Mouse (Mus musculus): ENCODE measurements around the gene Dydc2.
A peak's percentile ranks its signal among the peaks of the same experiment; 100 is the strongest.

DNA sequence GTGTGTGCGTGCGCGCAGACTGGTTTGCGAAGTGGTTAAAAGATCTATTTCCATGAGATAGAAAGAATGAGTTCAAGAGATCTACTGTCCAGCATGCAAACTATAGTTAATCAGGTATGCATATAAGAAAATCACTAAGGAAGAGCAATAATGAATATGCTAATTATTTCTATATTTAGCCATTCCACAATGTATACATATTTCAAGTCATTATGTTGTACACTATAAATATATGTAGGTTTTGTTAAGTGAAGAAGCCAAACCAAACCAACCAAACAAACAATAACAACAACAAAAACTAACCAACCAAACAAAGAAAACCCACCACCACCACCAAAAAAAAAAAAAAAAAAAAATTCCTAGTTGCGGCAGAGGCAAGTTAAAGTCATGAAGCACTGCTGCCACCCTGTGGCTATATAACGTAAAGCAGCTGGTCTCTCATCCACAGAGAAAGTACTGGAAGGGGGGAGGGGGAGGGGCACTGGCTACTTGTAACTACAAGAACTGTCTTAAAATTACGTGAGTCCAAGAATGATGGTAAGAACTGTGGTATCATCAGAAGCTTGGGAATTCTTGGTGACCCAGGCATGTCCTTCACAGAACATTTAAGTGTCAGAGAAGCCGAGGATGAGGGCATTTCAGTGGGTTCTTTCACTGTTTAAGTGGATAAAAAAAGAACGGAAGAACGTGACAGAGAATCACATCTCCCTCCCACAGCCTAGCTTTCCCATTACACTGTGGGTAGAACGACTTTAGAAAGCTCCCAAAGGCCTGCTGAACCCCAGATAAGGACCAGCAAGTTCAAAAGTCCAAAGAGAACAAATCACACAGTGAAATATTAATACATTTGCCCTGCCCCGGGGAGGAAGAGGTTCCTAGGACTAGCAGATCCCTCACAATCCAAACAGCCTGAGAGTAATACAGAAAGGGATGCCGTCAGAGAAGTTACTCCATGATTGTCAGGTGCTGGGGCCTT lies 35.6 kb downstream of the Dydc2 start:
- TF ChIP-seq CTCF (IDR thresholded peaks at IDR 0.05; ENCODE audit: control insufficient read depth, insufficient read depth, low read length) (peak; percentile 38; the same call in 1 of the 2 replicates), POLR2A (IDR thresholded peaks at IDR 0.05; ENCODE audit: borderline replicate concordance, control insufficient read depth, low read depth, low read length) (no peak)

Data from bone marrow, adult 2 months (tissue).